Mouse (Mus musculus): ENCODE measurements around the gene Gm10638. TPM values are rescaled to one million over a fixed set of nuclear protein-coding genes. Genes with fewer than 3 reads are reported as not detected.

Gene Gm10638
- total RNA-seq (2021), result 1 to 10 TPM; 2.1 to 3.0 TPM

DNA sequence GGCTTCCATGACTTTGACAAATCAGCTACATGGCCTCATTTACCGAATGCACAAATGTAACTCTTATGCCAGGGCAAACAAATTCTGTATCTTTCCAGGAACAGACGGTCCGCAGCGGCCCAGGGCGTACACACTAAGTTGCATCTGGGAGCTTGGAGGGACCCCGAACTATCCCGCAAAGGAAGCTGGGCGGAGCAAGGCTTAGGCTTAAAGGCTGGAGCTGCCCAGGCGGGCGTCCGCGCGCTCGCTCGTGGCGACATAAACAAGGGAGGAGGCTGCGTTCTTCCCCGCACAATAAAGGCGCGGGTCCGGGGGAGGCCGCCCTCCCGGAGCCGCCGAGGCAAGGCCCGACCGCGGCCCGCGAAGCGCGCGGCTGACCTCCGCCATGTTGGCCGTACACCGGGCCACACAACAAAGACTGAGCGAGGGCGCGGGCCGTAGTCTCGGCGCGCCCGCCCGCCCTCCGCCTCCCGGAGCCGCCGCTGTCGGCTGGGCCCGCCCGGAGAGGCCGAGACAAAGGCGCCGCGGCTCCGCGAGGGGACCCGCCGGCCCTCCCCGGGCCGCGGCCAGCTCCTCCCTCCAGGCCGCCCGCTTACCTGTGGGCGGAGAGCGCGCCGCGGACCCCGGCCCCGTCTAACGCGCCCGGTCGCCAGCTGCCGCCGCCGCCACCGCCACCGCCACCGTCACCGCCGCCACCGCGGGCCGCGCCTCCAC lies at the start of gene Gm10638, which contains the start of gene Siah1a:
Gene Gm10638 (plus strand): TSS at position 479 of the 714 bp plus-strand sequence.
Gene Siah1a (minus strand): TSS at position 714 of the 714 bp plus-strand sequence.
- intact Hi-C loops (cut with DNase I), result loop anchor here (5.0 kb wide), 1 partner anchor 137 kb away; no protein-coding TSS in a partner anchor
- DNase-seq (ENCODE audit: low spot score), result peak; percentile 40

DNA sequence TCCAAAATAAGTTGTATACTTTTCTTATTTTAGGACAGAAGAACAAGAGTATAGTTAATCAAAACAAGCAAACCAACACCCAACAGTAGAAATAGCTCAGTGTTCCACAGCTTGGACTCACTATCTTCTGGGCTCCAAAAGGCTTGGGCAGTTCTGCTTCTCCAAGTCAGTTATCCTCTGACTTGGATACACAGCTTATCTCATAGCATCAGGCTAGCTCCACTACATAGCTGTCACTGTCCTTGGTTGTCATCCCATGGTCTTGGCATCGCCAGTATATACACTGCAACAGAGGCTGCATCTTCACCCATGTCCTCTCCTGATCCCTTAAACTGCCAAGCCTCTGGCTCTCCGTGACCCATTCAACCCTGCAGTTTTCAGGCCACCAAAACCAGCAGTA lies 49.8 kb upstream of the Gm10638 start:
- intact Hi-C loops (cut with DNase I), result no loop called here
- no peak for DNase-seq (ENCODE audit: low spot score)

DNA sequence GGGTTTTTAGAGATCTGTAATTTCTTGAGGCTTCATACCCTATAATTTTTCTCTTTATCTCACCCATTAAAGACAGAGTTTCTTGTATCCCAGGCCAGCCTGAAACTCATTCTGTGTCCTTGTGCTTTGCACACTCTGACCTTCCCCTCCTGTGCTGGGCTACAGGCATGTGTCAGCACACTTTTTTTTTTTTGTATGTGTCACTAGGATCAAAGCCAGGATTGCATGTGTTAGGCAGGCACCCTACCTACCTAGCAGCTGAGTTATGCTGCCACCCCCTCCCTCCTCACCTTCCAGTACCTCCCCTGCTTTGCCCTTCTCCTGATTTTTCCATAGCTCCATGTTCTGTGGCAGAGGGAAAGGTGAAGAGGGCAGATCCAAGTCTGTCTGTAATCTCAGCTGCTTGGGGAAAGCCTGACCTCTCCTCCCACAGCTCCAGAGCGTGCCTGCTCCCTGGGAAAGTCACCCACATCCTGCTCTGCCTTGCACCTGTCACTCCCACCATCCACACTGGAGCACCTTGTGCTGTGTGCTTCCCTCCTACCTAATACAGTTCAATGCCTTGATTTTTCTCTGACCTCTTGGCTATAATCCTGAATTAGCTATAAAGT lies 46.6 kb upstream of the Gm10638 start:
- intact Hi-C loops (cut with DNase I), result no loop called here
- DNase-seq (ENCODE audit: low spot score), result no peak

DNA sequence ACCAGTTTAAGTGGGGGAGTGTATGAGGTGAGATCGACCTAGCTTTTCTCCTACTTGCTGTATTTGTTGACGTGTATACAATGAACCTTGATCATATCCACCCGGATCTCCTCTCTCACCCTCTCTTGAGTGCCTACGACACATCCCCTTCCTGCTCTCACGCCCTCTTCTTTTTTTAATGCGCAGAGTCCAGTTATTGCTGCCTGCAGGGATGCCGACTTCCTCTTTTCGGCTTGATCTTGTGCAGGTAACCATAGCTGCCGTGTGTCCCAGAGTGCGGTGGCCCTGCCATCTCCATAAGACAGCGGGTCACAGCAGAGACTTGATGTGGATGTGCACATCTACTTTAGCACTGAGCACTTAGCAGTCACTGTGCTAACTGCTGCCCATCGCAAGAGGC lies 46.0 kb upstream of the Gm10638 start:
- no peak for DNase-seq (ENCODE audit: low spot score)

DNA sequence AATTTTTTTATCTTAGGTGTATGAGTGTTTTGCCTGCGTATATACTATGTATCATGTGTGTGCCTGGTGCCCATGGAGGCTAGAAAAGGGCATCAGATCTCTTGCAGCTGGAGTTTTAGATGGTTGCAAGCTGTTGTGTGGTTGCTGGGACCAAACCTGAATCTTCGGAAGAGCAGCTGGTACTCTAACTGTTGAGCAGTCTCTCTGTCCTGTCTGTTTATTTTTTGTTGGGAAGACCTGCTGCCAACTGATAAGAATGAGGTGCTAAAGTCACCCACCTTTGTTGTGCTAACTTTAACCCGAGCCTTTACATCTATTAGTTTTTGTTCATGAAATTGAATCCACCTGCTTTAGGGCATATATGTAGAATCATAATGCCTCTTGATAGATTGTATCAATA lies 43.0 kb upstream of the Gm10638 start:
- DNase-seq (ENCODE audit: low spot score), result no peak
- intact Hi-C loops (cut with DNase I), result no loop called here

More for the DNA sequence above, 46.0 kb upstream of the Gm10638 start:
- intact Hi-C loops (cut with DNase I), result no loop called here

DNA sequence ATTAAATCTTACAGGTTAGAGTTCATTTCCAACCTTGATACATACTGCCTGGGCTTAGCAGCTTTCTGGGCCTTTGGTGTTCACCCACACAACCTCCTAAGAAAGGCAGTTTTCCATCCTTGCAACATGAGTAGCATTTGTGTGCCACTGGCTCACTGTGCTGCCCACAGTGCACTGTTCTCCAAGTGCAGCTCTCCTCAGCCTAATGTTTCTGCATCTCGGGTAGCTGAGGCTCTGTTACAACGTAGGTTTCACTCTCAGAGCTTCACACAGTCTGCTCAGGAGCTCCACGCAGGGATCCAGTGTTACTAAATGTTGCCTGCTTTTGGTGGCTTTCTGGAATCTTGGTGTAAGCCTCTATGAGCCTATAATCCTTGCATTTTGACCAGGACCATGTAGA lies 40.2 kb upstream of the Gm10638 start:
- intact Hi-C loops (cut with DNase I), result no loop called here
- DNase-seq (ENCODE audit: low spot score), result no peak

DNA sequence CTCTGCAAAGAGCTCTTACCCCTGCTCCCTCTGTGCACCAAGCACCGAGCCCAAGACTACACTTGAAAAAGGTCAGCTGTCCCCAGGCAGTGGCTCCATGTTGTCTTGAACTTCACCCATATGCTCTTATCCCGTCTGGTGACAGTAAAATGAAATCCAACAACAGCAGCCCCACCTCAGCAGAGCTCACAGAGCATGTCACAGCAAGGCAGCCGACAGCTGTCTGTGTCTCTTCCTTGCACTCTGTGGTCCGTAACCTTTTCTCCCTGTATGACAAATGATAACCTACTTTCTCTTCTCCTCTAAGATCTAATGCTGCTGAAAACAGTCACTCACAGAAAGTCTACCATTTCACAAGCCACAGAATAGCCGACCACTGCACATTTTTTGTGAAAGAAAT lies 38.7 kb upstream of the Gm10638 start:
- intact Hi-C loops (cut with DNase I), result no loop called here
- DNase-seq (ENCODE audit: low spot score), result no peak

DNA sequence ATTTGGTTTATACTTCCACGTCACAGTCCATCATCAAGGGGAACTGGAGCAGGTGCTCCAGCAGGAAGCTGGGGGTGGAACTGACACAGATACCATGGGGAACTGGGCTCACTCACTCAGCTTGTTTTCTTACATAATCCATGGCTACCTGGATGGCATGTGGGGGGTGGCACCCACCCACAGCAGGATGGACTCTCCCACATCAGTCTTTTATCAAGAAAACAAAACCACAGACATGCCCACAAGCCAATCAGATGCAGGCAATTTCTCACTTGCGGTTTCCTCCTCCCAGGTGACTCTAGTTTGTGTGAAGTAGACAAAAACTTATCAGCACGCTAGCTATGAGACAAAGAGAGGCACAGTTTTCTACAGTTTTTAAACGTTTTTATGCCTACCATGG lies 37.6 kb upstream of the Gm10638 start:
- no peak for DNase-seq (ENCODE audit: low spot score)
- intact Hi-C loops (cut with DNase I), result no loop called here

DNA sequence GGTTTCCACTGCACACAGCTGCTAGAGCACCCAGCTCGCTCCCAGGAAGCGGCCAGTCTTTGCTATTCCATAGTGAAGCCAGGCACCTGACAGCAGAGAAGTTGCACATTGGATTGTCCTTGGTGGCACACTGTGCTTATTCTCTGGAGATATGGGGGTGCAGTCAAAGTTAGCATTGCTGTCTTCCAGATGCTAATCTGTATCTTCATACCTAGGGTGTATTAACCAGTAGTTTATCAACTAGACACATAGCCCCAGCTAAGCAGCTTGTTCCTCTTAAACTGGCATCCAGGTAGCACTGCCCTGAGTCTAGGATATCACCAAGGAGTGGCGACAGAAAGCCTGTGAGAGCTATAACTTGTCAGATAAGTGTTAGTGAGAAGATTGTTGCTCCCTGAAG lies 32.9 kb upstream of the Gm10638 start:
- no peak for DNase-seq (ENCODE audit: low spot score)
- intact Hi-C loops (cut with DNase I), result no loop called here

DNA sequence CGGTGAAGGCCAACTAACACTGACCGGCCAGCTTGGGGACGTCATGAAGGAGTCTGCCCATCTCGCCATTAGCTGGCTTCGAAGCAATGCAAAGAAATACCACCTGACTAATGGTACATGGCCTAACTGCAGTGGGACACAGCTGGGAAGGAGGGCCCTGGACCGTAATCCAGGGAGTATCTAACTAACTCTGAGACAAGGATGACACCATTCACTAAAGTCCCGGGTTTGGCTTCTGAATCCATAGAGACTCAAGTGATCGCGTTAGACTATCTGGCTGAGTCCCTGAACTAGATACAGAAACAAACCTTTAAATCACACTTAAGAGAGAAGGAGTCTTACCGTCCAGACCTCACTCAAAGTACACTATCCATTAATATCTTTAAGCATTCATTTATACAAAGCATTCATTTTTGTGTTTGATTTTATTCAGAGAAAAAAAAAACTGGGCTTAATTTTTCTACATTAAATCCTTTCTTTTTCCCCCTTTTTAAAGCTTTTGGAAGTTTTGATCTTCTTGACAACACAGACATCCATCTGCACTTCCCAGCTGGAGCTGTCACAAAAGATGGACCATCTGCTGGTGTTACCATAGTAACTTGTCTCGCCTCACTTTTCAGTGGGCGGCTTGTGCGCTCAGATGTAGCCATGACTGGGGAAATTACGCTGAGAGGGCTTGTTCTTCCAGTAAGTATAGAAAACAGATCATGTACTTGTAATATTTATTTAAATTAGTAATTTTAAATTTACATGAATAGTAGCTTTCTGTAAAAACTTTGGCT lies 31.9 kb upstream of the Gm10638 start:
- intact Hi-C loops (cut with DNase I), result no loop called here
- no peak for DNase-seq (ENCODE audit: low spot score)

DNA sequence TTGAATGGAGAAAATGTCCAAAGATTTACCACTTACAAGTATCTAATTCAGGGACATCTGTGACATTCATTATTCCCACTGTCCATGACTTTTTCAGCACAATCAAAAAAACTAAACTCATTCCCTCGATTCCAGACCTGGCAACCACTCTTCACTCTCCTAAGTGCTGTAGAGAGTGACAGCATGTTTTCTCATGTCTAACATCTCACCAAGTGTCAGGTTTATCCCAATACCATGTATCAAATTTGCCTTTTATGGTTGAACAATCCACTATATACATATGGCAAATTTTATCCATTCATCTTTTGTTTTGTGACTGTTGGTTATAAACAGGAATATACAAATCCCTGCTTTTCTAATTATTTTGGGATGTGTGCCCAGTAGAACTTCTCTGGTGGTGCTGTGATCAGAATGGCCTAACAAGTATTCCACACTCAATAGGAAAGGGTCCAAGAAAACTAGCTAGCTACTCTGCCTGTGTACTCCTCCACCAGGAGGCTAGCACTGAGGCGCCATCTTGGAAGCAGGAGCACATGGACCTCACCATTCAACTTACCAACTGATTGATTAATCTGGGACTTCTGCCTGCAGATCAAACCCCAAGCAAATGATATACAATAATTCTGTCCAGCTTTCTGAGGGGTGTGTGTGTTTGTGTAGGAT lies 27.0 kb upstream of the Gm10638 start:
- intact Hi-C loops (cut with DNase I), result no loop called here
- no peak for DNase-seq (ENCODE audit: low spot score)

DNA sequence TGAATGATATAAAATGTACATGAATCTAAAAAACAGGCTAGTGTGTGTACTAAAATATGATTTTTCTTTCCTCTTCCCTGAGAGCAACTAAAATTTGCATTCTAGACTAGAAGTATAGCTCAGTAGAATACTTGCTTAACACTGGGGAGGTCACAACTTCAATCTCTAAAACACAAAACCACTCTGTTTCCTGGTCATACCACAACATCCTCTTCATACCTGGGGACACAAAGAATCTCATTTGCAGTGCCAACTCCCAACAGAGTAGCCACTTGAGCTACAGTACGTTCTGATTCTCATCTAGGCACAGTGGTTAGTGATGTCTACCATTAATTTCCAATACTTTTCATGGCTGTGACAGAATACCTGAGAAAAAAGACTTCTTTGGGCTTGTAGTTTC lies 26.1 kb upstream of the Gm10638 start:
- no peak for DNase-seq (ENCODE audit: low spot score)
- intact Hi-C loops (cut with DNase I), result no loop called here

DNA sequence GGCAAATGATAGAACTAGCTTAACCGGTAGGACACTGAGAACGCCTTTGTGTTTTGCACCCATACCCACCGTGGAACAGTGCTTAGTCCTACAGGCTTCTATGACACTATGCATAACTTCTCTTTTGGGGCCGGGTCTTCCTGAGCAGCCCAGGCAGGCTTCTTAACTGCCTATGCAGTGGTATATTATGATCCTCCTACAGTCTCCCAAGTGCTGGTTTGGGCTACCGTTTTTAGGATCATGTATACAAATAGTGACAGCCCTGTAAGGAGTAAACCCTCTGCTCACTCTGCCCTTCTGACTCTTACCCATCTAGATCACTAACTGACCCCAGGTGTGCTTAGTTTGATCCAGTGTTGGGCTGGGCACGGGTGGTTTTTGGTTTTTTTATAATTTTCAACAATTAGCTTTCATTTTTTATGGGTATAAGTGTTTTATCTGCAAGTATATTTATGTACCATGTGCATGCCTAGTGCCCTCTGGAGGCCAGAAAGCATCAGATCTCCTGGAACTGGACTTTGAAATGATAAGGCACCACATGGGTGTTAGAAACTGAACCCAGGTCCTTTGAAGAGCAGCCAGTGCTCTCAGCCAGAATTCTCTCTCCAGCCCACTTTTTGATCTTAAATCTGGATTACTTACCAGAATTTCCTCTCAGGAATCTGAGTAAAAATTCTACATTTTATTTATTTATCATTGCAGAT lies 24.6 kb upstream of the Gm10638 start:
- no peak for DNase-seq (ENCODE audit: low spot score)
- intact Hi-C loops (cut with DNase I), result no loop called here

DNA sequence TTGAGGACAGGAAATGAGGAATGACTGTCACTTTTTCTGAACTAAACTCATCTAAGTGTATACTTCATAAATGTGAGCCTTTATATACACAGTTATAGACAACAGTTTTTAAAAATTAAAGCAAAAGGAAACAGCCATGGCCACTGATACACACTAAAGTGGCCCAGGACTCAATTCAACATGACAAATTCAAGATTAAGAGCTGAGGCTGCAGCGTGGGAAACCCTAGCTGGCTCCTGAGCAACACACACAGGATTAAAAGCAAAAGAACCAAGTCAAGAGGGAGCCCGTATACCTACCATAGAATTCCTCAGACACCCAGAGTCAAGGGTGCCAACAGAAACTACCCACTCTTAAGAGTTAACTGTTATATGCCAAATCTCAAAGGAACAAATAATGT lies 24.0 kb upstream of the Gm10638 start:
- DNase-seq (ENCODE audit: low spot score), result no peak
- intact Hi-C loops (cut with DNase I), result no loop called here

DNA sequence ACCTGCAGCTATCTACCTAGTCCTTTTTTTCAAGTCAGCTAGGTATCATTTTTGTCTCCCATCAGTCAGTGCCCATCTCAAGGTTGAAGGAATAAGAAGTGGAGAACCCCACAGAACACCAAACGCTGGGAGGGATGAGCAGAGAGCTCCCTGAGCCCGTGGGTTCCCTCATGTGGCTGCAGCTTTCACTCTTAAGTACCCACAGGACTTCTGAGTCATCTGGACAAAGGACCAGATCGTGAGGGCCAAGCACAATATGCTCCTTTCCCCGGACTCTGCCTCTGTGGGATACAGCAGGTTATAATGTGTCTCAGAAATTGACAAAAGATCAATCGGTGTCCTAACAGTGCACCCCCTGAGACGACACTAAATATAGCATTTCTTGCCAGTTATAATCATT lies 18.5 kb upstream of the Gm10638 start:
- intact Hi-C loops (cut with DNase I), result no loop called here
- DNase-seq (ENCODE audit: low spot score), result no peak

DNA sequence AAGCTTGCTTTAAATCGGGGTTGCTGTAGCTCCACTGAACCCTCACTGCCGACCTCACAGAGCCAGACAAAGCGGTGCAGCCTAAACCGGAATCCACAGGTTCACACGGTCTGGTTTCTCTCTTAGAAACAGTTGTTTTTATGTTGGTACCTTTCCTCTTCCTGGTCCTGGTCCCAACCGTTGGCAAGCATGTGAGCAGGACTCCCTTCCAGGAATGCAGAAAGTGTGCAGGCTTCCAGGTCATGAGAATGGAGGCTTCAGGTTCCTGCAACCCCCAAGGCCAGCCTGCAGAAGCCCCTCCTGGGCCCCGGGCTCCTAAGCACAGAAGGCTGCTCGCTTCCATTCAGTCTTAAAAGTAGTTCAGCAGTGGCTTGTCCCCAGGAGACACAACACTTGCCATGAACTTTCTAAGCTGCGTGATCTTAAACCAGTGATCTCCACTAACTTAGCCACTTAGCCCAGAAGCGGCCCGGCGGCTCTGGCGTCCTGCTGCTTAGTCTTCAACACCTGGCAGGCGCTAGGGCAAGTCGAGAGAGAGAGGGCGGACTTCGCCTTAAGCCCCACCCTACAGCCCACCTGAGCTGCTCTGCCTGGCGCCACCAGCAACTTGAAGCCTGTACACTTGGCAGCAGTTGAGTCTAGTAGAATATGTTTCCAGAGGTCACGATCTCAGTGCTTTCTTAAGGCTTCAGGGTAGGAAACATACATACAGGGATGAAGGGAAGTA lies 17.1 kb upstream of the Gm10638 start:
- intact Hi-C loops (cut with DNase I), result no loop called here
- DNase-seq (ENCODE audit: low spot score), result no peak

DNA sequence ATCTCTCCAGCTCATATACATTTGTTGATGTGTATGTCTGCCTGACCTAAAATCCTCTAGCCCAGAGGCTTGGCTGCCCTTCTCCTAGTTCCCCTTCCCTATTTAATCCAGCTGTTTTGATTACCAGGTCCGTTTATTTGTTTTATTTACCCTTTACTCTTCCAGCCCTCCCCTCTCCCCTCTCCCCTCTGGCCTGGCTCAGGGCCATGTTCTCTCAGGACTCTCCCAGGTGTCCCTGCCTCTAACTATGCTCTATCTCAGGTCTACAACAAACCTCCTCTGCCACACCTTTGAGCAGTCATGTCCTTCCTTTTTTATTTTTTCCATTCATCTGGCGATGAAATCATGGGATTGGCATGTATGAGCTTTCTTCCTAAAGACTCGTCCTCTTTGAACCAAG lies 15.2 kb upstream of the Gm10638 start:
- intact Hi-C loops (cut with DNase I), result no loop called here
- DNase-seq (ENCODE audit: low spot score), result no peak

DNA sequence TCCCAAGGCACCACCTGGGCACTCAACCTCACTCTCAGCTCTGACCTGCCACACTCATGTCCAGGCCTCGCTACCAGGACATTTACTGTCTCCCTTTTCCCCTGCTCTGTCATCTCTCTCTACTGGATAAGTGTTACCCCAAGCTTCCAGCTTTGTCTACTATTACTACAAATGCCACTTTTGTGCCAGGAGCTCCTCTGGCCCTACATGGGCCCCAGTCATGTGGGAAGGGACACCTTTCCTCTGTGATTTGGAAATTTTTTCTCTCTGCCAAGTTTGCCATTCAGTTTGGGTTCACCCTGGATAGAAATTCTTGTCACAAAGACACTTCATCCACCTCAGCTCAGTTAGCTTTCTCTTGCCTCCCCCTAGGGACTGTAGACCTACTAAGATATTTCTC lies 14.6 kb upstream of the Gm10638 start:
- intact Hi-C loops (cut with DNase I), result no loop called here
- no peak for DNase-seq (ENCODE audit: low spot score)

DNA sequence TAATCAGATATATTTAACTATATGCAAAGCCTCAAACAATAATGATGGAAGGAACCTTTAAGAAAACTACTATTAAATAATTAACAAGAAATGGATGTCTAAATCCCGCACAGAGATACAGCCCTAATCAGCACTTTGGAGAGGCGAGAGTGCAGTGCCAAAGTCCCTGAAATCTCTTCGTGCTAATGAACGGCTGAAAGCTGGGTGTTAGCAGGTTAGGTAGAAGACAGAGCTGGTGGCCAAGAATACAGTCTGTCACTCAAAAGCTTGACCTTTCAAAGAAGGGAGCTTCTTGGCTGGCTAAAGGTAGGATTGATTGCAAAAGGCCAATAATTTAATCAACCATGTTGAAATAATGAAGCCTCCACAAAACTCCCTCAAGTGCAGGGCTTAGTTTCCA lies 11.3 kb upstream of the Gm10638 start:
- intact Hi-C loops (cut with DNase I), result no loop called here
- DNase-seq (ENCODE audit: low spot score), result no peak

Measured in heart, postnatal 25 days (tissue).